Mouse (Mus musculus) kidney, adult 2 months (tissue): ENCODE results near the gene Dok5.

Experiments
- CTCF ChIP-seq: fragments of 200-500 bp; conservative IDR thresholded peaks from 2 replicates; pipeline ENCODE4 v1.5.1; 2011; ENCODE audit warnings: low read depth, mild to moderate bottlenecking, control low read depth, low read length, moderate library complexity, mixed read lengths; ENCODE audit not compliant: insufficient read depth, insufficient read length
- POLR2A ChIP-seq: fragments of 200-500 bp; IDR thresholded peaks from one replicate; pipeline ENCODE4 v1.6.1; 2011; ENCODE audit warnings: low read depth, low read length, control low read depth

GRCm38 (mm10) chr2:170802984-170803383, 71.4 kb downstream of the Dok5 start:
- TF ChIP-seq POLR2A (no peak), CTCF (no peak)
